18 mouse cellular contexts compared by ENCODE assay signal in the genomic region with DNA sequence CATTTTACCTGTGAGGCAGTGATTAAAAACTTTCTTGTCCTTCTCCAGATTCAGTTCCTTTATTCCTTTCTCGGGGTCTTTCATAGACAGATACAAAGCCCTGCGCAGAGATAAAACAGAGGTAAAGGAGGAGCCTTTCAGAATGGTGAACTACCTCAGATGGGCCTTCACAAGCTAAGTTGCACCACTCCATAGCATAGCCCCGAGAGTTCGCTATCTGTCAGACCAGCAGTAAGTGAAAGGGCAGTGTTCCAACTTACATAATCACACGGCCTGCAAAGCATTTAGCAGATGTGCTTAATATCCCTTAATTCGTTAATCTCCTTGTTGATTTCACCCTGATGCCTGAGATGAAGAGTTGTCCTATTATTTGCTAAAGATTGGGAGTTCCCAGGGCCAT.
"Had no signal": no experiment of that assay in that cellular context is flagged by ENCODE, and none has a peak within 500 bp of the region (broad histone marks: within the 10 kb centered on the region; RNA-seq: fewer than 3 reads in every experiment).

No protein-coding gene starts in this region.

- H3K4me3 ChIP-seq: liver, embryonic 12.5 days; lung, embryonic 15.5 days; midbrain, embryonic 13.5 days; midbrain, embryonic 15.5 days; neural tube, embryonic 12.5 days; stomach, embryonic 15.5 days had no signal

- H3K9ac ChIP-seq: liver, embryonic 12.5 days; liver, embryonic 14.5 days; lung, embryonic 15.5 days; midbrain, embryonic 13.5 days; midbrain, embryonic 15.5 days; neural tube, embryonic 12.5 days; stomach, embryonic 15.5 days had no signal

- H3K4me1 ChIP-seq: lung, embryonic 15.5 days; midbrain, embryonic 13.5 days; midbrain, embryonic 15.5 days; neural tube, embryonic 12.5 days; stomach, embryonic 15.5 days had no signal

- H3K27ac ChIP-seq: liver, embryonic 12.5 days; liver, embryonic 14.5 days; lung, embryonic 15.5 days; macrophage; midbrain, embryonic 13.5 days; midbrain, embryonic 15.5 days; neural tube, embryonic 12.5 days; stomach, embryonic 15.5 days; stomach, postnatal 0 days had no signal

- H3K27me3 ChIP-seq: liver, embryonic 12.5 days; lung, embryonic 15.5 days; midbrain, embryonic 13.5 days; midbrain, embryonic 15.5 days; neural tube, embryonic 12.5 days; stomach, embryonic 15.5 days had no signal

- ATAC-seq: liver, embryonic 12.5 days; lung, postnatal 0 days; midbrain, embryonic 13.5 days; midbrain, embryonic 15.5 days had no signal

- H3K4me2 ChIP-seq: liver, embryonic 12.5 days; lung, embryonic 15.5 days; midbrain, embryonic 11.5 days; midbrain, embryonic 13.5 days; midbrain, embryonic 15.5 days; neural tube, embryonic 12.5 days; stomach, embryonic 15.5 days had no signal

- DNase-seq: lung, adult 2 months; lung, postnatal 14 days; lung, postnatal 36 days; right cerebral cortex, postnatal 14 days; thymus, adult 2 months; thymus, postnatal 25 days; thymus, postnatal 4 days had no signal

- H3K36me3 ChIP-seq: liver, embryonic 12.5 days; lung, embryonic 15.5 days; midbrain, embryonic 13.5 days; neural tube, embryonic 12.5 days; stomach, embryonic 15.5 days had no signal

- H3K9me3 ChIP-seq: liver, embryonic 12.5 days; lung, embryonic 15.5 days; midbrain, embryonic 13.5 days; midbrain, embryonic 15.5 days; neural tube, embryonic 12.5 days; stomach, embryonic 15.5 days had no signal
